Mouse (Mus musculus) kidney, embryonic 15.5 days (tissue): ENCODE measurements around the gene Dalrd3. TPM values are rescaled to one million over a fixed set of nuclear protein-coding genes. Genes with fewer than 3 reads are reported as not detected.

ENCODE experiments used
- ATAC-seq: fragments of 200-750 bp; cut with Nextera tagmentation; replicated peaks from 2 replicates; pipeline ENCODE4 v1.8.0; 2017; ENCODE audit warnings: moderate TSS enrichment; ENCODE audit not compliant: low FRiP score
- H3K27ac ChIP-seq: fragments of 300-500 bp; sonication (generic); 2 replicates; pipeline ENCODE4 v1.5.1; 2015; ENCODE audit warnings: mild to moderate bottlenecking, inconsistent platforms
- H3K27me3 ChIP-seq: fragments of 300-500 bp; sonication (generic); 2 replicates; pipeline ENCODE4 v1.6.1; 2015; ENCODE audit warnings: inconsistent platforms
- H3K36me3 ChIP-seq: fragments of 300-500 bp; sonication (generic); 2 replicates; pipeline ENCODE4 v1.6.1; 2015; ENCODE audit warnings: inconsistent platforms
- H3K4me1 ChIP-seq: fragments of 300-500 bp; sonication (generic); 2 replicates; pipeline ENCODE4 v1.6.1; 2015; ENCODE audit warnings: inconsistent platforms
- H3K4me2 ChIP-seq: fragments of 300-500 bp; sonication (generic); 2 replicates; pipeline ENCODE4 v1.6.1; 2015; ENCODE audit warnings: moderate library complexity, mild to moderate bottlenecking, inconsistent platforms
- H3K4me3 ChIP-seq: fragments of 300-500 bp; sonication (generic); replicated peaks from 2 replicates; pipeline ENCODE4 v1.5.1; 2015; ENCODE audit warnings: mild to moderate bottlenecking, inconsistent platforms
- H3K9ac ChIP-seq: fragments of 300-500 bp; sonication (generic); 2 replicates; pipeline ENCODE4 v1.6.1; 2015; ENCODE audit warnings: mild to moderate bottlenecking, inconsistent platforms
- H3K9me3 ChIP-seq: fragments of 300-500 bp; sonication (generic); replicated peaks from 2 replicates; pipeline ENCODE4 v1.6.1; 2016; ENCODE audit warnings: inconsistent platforms
- WGBS: fragments of 180-500 bp; shearing (Covaris S2); methylation state at CpG from one replicate; pipeline ENCODE4 v1.1.7; 2015; ENCODE audit warnings: mixed read lengths; 5-methylcytosine and 5-hydroxymethylcytosine counted together
- polyA plus RNA-seq: library from polyadenylated mRNA; unstranded; fragments of >200 nt; fragmentation: Nextera tagmentation; extraction: Ambion mirVana; gene quantifications from 2 replicates; pipeline ENCODE4 v1.2.1, GENCODE M21; 2015

The Dalrd3 gene
- polyA plus RNA-seq, 1 experiment from 2014 or later = 180 TPM

DNA sequence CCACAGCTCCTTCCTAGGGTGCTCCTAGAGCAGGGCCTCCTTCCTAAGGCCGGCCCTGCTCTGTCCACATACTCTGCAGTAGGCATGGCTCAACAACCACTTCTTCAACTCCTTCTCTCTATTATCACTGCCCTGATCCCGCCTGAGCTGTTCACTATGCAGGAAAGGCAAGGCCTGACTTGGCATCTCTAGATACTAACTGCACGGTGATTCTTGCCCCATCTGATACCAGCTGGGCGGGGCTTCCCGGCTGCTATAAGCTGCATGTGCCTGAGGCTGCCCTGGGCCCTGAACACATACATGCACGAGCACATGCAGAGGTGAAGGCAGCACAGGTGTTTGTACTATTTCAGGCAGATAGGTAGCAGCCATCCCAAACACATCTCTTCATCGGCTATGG lies 5.6 kb upstream of the Dalrd3 start:
- peaks cover 56% of the 10 kb centered on the region for H3K36me3 ChIP-seq
- no peak for ATAC-seq
- peaks cover 41% of the 10 kb centered on the region for H3K4me1 ChIP-seq
- no peak overlapping the region for H3K9ac ChIP-seq
- no peaks in the 10 kb centered on the region for H3K27me3 ChIP-seq
- no peak overlapping the region for H3K27ac ChIP-seq
- 84% methylated on average over 7 of the region's 7 CpGs for WGBS
- no peaks in the 10 kb centered on the region for H3K9me3 ChIP-seq
- H3K4me2 ChIP-seq = no peak overlapping the region
- H3K4me3 ChIP-seq = no peak overlapping the region

DNA sequence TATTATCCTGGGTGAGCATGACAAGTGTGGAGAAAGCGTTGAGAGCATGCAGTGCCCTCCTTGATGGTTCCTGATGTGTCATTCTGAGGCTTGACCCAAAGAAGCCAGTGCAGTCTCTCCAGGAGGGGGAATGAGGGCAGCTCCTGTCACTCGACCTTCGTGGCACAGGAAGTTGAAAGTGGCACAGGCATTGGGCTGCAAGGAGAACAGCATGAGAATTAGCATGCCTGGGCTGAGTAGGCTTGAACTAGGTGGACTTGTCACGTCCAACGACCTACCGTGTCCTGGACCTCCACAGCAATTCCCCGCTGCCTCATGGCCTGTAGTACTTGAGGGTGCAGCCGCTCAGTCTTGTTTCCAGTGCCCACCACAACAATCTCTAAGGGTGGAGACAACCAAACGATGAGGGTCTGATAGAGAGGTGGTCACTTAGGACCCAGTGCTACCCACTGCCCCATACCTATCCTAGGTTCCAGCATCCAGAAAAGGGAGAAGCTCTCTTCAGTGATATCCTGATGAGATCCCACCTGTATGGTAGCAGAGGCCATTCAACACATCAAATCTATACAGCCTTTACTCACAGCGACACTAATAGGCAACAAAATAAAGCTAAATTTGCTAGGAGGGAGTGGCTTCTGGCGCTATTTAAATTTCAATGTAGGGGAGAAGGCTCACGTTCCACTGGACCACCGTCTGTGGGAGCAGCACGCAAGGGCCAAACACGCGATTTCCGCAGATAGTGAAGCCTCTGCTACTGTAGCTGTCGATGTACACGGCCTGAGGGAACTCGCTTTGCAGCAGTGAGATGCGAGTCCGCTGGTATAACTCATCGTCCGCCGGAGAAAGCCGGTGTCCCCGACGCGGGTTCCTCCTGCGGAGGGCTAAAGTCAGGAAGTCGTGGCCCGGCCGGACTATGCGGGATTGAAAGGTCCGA lies 3.5 kb upstream of the Dalrd3 start:
- H3K9me3 ChIP-seq = no peaks in the 10 kb centered on the region
- H3K36me3 ChIP-seq = peaks cover 55% of the 10 kb centered on the region
- WGBS = 12% methylated on average over 35 of the region's 35 CpGs
- peak overlapping the region; percentile 94 for H3K27ac ChIP-seq
- H3K4me1 ChIP-seq = peaks cover 52% of the 10 kb centered on the region
- no peaks in the 10 kb centered on the region for H3K27me3 ChIP-seq
- H3K9ac ChIP-seq = peak overlapping the region; percentile 72
- ATAC-seq = no peak
- peak overlapping the region; percentile 64 for H3K4me3 ChIP-seq
- peak overlapping the region; percentile 91 for H3K4me2 ChIP-seq

DNA sequence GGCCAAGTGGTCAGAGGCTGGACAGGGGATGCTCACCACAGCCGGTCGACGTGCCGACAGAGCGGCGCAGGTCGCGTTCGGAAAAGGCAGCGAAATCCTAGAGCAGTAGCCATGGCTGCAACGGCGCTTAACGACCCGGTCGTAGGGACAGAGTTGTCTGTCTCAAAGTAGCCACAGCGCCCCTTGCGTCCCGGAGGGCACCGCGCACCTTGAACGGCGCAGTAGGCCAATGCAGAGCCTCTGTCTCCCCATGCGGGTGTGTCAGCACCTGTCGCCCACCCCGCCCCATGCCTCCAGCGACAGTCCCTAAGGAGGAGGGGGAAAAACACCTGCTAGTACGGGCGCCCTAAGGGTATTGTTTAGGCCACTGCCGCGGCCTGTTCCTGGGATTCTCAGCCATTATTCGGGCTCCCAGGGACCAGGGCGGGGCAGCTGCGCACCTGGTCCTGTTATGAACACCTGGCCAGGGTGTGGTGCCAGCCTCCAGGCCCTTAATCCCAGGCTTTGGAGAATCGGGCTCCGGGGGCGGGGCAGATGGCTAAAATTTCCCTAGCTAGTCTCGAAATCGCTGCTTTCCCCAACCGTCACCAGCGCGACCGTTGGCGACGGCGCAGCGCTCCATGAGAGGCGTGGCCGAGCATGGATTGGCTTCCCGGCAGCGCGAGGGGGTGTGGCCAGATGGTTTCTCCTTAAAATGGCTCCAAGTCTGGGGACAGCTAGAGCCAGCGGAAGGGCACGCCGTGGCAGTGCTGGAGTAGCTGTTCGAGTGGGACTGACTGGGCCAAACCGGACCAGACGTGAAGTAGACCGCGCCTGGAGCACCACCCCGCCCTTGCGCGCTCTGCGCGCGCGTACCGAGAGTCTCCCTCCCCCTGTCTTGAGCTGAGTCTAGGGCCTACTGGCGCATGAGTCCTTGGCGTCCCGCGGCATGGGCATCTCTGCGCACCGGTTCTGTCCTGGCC lies 2.6 kb upstream of the Dalrd3 start, which contains the start of gene Ndufaf3:
TSS of gene Ndufaf3 (minus strand) at position 620 of the 962 bp plus-strand sequence.
- Histone ChIP-seq H3K4me2 (peak within 1 kb of the TSS; percentile 91), H3K9ac (peak within 1 kb of the TSS; percentile 72), H3K9me3 (no peaks in the 10 kb centered on the region), H3K36me3 (peaks cover 55% of the 10 kb centered on the region), H3K4me3 (peak within 1 kb of the TSS; percentile 64), H3K27me3 (no peaks in the 10 kb centered on the region), H3K27ac (peak within 1 kb of the TSS; percentile 94), H3K4me1 (peaks cover 44% of the 10 kb centered on the region)
- under 1% methylated on average over 73 of the region's 73 CpGs for WGBS
- peak; percentile 82 for ATAC-seq

DNA sequence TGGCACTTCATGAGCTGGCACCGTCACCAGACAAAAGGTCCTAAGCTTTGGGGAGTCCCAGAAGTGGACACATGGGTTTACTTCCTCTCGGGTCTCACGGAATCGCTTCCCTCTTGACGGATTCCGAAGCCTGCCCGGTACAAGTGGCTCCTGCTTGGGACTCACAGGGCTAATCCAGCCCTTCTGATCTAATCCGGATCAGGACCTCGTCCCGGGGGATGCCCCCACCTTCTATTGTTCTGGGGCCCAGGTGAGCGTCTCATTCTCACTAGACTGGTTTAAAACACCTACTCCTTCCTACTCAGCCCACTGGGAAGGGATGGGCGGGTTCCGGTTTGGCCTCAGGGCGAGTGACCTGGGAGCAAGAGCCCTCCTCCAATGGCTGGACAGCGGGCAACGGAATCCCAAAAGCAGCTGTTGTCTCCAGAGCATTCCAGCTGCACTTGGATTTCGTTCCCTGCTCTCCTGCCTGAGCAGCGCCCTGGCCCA lies 1.7 kb upstream of the Dalrd3 start:
- H3K4me1 ChIP-seq = peaks cover 44% of the 10 kb centered on the region
- peak overlapping the region; percentile 64 for H3K4me3 ChIP-seq
- no peaks in the 10 kb centered on the region for H3K9me3 ChIP-seq
- H3K9ac ChIP-seq = peak overlapping the region; percentile 72
- WGBS = 9% methylated on average over 18 of the region's 18 CpGs
- H3K27me3 ChIP-seq = no peaks in the 10 kb centered on the region
- H3K27ac ChIP-seq = peak overlapping the region; percentile 94
- peaks cover 55% of the 10 kb centered on the region for H3K36me3 ChIP-seq
- peak overlapping the region; percentile 91 for H3K4me2 ChIP-seq
- no peak for ATAC-seq

DNA sequence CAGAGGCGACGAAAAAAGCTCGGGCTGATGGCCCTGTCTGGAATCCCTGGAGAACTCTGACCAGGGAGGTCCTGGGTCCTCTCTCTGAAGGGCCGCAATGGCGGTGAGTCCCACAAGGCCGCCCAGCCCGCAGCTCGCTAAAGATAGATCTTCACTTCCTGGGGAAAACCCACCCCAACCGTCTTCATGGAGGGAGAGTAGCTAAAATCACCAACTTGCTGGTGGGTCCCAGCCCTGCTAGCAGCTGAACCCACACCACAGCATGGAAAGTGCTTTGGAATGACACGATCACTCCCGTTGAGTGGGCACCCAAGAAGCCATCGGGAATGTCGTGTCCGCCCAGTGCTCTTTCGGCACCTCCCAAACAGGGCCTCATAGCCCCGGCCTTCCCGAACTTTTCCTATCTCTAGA lies 1.2 kb upstream of the Dalrd3 start:
- 77% methylated on average over 17 of the region's 17 CpGs for WGBS
- peak overlapping the region; percentile 91 for H3K4me2 ChIP-seq
- peaks cover 46% of the 10 kb centered on the region for H3K4me1 ChIP-seq
- no peaks in the 10 kb centered on the region for H3K27me3 ChIP-seq
- peaks cover 55% of the 10 kb centered on the region for H3K36me3 ChIP-seq
- peak overlapping the region; percentile 94 for H3K27ac ChIP-seq
- ATAC-seq = no peak
- peak overlapping the region; percentile 64 for H3K4me3 ChIP-seq
- H3K9me3 ChIP-seq = no peaks in the 10 kb centered on the region
- no peak overlapping the region for H3K9ac ChIP-seq

GRCm38 (mm10) chr9:108570207-108570896 lies 666 bp downstream of the Dalrd3 start:
- peaks cover 64% of the 10 kb centered on the region for H3K4me1 ChIP-seq
- peaks cover 55% of the 10 kb centered on the region for H3K36me3 ChIP-seq
- peak overlapping the region; percentile 74 for H3K4me3 ChIP-seq
- 1% methylated on average over 40 of the region's 40 CpGs for WGBS
- H3K27ac ChIP-seq = peak overlapping the region; percentile 79
- no peaks in the 10 kb centered on the region for H3K9me3 ChIP-seq
- H3K27me3 ChIP-seq = no peaks in the 10 kb centered on the region
- ATAC-seq = no peak; the same call in 1 of the 2 replicates
- H3K4me2 ChIP-seq = peak overlapping the region; percentile 95
- peak overlapping the region; percentile 59 for H3K9ac ChIP-seq

DNA sequence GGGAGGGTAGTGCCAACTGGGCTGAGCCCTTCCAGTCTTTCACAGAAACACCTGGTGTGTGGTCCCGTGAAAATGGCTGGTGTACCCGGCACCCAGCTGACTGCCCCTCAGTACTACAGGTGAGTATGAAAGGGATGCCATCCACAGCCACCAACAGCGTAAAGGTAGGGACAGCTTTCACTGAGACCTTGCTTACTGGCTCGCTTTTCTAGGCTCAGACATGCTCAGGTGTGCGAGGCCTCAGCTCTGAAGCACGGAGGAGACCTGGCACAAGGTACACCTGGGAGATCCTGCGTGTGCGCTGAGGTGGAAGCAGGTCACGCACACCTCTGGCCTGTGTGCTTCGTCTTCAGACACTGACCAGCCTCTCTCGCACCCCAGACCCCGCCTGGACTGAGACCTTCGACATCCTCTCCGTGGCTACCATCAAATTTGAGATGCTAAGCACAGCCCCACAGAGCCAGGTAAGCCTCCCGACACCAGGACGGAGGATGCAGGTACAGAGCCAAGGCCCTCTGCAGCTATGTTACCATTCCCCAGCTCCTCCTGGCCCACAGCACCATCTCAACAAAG lies 1.8 kb downstream of the Dalrd3 start:
- Histone ChIP-seq H3K4me3 (no peak overlapping the region), H3K27me3 (no peaks in the 10 kb centered on the region), H3K4me1 (peaks cover 64% of the 10 kb centered on the region), H3K9me3 (no peaks in the 10 kb centered on the region), H3K27ac (no peak overlapping the region), H3K4me2 (no peak overlapping the region), H3K36me3 (peaks cover 59% of the 10 kb centered on the region), H3K9ac (no peak overlapping the region)
- WGBS = 96% methylated on average over 16 of the region's 16 CpGs
- no peak for ATAC-seq

- Histone ChIP-seq H3K9me3 (no peaks in the 10 kb centered on the region), H3K27ac (no peak overlapping the region), H3K36me3 (peaks cover 59% of the 10 kb centered on the region), H3K4me3 (no peak overlapping the region), H3K4me1 (peaks cover 72% of the 10 kb centered on the region), H3K4me2 (no peak overlapping the region), H3K9ac (no peak overlapping the region), H3K27me3 (no peaks in the 10 kb centered on the region)
- no peak for ATAC-seq
- WGBS = 75% methylated on average over 10 of the region's 10 CpGs
Observed at GRCm38 (mm10) chr9:108572321-108572720, 2.6 kb downstream of the Dalrd3 start.

GRCm38 (mm10) chr9:108573774-108574690 lies 4.3 kb downstream of the Dalrd3 start:
- no peak for ATAC-seq
- peak overlapping the region; percentile 10; the same call in 1 of the 2 replicates for H3K27ac ChIP-seq
- no peak overlapping the region for H3K4me3 ChIP-seq
- no peaks in the 10 kb centered on the region for H3K9me3 ChIP-seq
- H3K4me2 ChIP-seq = no peak overlapping the region
- H3K4me1 ChIP-seq = peaks cover 67% of the 10 kb centered on the region
- H3K27me3 ChIP-seq = no peaks in the 10 kb centered on the region
- H3K9ac ChIP-seq = no peak overlapping the region
- 60% methylated on average over 26 of the region's 26 CpGs for WGBS
- peaks cover 59% of the 10 kb centered on the region for H3K36me3 ChIP-seq

DNA sequence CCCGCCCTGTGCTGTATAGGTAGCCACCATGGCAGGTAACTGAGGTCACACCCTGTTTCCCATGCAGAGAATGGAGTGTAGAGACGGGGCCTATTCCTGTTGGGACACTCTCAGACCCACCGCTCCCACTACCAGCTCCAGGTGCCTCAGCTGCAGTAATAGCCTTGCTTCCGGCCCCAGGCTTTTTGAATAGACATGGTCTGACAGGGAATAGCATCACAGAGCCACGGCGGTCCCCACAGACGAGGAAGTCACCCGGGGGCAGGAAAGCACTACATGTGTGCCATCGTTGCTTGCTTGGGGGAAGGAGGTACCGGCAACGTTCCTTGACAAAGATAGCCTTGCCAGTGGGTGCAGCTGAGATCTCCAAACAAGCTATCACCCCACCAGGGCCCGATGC lies 5.2 kb downstream of the Dalrd3 start:
- Histone ChIP-seq H3K27ac (no peak overlapping the region), H3K27me3 (no peaks in the 10 kb centered on the region), H3K4me3 (no peak overlapping the region), H3K4me2 (0 out of 2 replicates have a peak overlapping the region, but pooled peaks have one; percentile 1), H3K4me1 (peaks cover 69% of the 10 kb centered on the region), H3K9me3 (no peaks in the 10 kb centered on the region), H3K9ac (no peak overlapping the region), H3K36me3 (peaks cover 59% of the 10 kb centered on the region)
- no peak for ATAC-seq
- WGBS = 91% methylated on average over 12 of the region's 12 CpGs
